Mouse (Mus musculus): Measurements from ENCODE around the gene Sirt7. TPM values are rescaled to one million over a fixed set of nuclear protein-coding genes. Genes with fewer than 3 reads are reported as not detected.

Gene Sirt7
- polyA plus RNA-seq, 1 experiment from 2014 or later, result 38.8 TPM

- Histone ChIP-seq H3K9ac (ENCODE audit: low read depth, low read length) (no peak overlapping the region), H3K4me2 (ENCODE audit: low read length) (no peak overlapping the region), H3K27me3 (ENCODE audit: insufficient read depth, low read length) (no peaks in the 10 kb centered on the region), H3K4me1 (replicated peaks; ENCODE audit: insufficient read depth, low read length) (peaks cover 21% of the 10 kb centered on the region), H3K4me3 (replicated peaks; ENCODE audit: low read depth, low read length) (no peak overlapping the region), H3K36me3 (ENCODE audit: insufficient read depth, low read length) (peaks cover 15% of the 10 kb centered on the region), H3K27ac (no peak overlapping the region; the same call in 1 of the 2 replicates), H3K9me3 (replicated peaks; ENCODE audit: low read length) (no peaks in the 10 kb centered on the region)
- DNase-seq (ENCODE audit: low spot score) (no peak), ATAC-seq (replicated peaks; ENCODE audit: low FRiP score, low read depth) (no peak)
- 93% methylated on average over 23 of the region's 23 CpGs for WGBS
- TF ChIP-seq CTCF (IDR thresholded peaks at IDR 0.05; ENCODE audit: low read depth), result no peak
Measured at GRCm38 (mm10) chr11:120628601-120629340, 3.7 kb upstream of the Sirt7 start.

DNA sequence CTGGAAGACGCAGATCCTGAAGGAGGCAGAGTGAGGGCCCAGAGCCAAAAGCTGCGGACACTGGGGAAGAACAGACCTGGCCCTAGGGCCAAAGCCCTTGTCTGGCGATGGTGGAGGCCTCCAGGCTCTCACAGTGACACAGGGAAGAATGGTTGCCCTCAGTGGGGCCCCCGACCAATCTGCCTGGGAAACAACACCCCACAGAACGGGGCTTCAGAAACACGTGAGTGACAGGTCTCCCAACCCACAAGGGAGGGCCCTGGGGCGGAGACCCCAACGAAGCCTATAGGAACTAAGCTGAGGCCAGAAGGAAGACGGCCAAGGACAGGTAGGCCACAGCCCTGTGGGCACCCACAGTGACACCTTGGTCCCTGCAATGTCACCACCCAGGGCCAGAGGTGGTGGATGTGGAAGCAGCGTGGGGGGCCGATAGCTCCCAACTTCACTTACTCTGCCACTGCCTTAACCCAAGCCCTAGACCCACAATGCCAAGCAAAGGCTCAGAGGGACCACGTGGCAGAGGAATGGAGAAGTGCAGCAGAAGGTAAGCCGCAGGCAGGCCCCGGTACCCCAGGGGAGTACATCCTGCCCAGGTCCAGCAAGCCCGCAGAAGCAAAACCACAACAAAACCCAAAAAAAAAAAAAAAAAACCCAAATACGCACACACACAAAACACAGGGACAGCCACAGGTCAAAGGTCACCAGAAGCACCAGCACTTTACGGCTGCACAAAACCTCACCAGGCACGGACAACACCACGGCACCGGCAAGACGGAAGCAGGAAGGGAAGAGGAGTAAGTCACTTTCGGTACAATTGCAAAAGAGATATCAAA is 2.6 kb upstream of the Sirt7 start:
- DNase-seq (ENCODE audit: low spot score), result no peak
- Histone ChIP-seq H3K4me2 (ENCODE audit: low read length) (no peak overlapping the region), H3K9ac (ENCODE audit: low read depth, low read length) (no peak overlapping the region), H3K9me3 (replicated peaks; ENCODE audit: low read length) (no peaks in the 10 kb centered on the region), H3K36me3 (ENCODE audit: insufficient read depth, low read length) (peaks cover 15% of the 10 kb centered on the region), H3K27me3 (ENCODE audit: insufficient read depth, low read length) (no peaks in the 10 kb centered on the region), H3K4me3 (replicated peaks; ENCODE audit: low read depth, low read length) (no peak overlapping the region), H3K4me1 (replicated peaks; ENCODE audit: insufficient read depth, low read length) (peaks cover 20% of the 10 kb centered on the region), H3K27ac (no peak overlapping the region)
- TF ChIP-seq CTCF (IDR thresholded peaks at IDR 0.05; ENCODE audit: low read depth), result no peak
- ATAC-seq (replicated peaks; ENCODE audit: low FRiP score, low read depth), result no peak
- 87% methylated on average over 22 of the region's 22 CpGs for WGBS

DNA sequence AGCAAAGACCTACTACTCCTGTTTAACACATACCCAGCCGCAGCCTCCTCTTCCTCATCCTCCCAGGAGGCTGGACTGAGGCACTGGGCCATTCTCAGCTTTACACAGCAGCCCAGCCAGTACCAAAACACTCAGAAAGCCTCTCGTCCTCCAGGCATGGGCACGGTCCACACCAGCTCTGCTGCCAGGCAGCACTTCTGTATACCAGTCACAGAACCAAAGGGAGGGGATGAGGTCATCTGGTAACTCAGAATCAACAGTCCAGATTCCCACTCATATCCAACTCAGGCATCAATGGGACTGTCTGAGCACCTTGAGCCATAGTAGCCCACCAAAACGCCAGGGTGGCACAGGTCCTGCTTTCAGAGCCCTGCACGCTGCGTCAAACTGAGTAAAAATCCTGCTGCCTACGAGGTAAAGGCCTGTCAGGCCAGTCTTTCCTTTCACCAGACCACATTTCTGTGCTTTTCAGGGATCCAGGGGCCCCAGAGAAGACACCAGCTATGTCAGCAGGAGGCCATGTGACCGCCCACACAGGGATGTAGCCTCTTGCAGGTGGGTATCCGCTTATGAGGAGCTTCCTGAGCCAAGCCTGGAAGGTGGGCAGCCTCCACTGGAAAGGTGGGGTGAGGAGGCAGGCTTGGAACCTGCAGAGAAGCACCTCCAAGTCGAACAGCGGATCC is 1.9 kb upstream of the Sirt7 start:
- ATAC-seq (replicated peaks; ENCODE audit: low FRiP score, low read depth) (no peak), DNase-seq (ENCODE audit: low spot score) (no peak)
- Histone ChIP-seq H3K4me3 (replicated peaks; ENCODE audit: low read depth, low read length) (no peak overlapping the region), H3K9me3 (replicated peaks; ENCODE audit: low read length) (no peaks in the 10 kb centered on the region), H3K27me3 (ENCODE audit: insufficient read depth, low read length) (no peaks in the 10 kb centered on the region), H3K27ac (no peak overlapping the region), H3K36me3 (ENCODE audit: insufficient read depth, low read length) (peaks cover 15% of the 10 kb centered on the region), H3K4me2 (ENCODE audit: low read length) (no peak overlapping the region), H3K4me1 (replicated peaks; ENCODE audit: insufficient read depth, low read length) (peaks cover 20% of the 10 kb centered on the region), H3K9ac (ENCODE audit: low read depth, low read length) (no peak overlapping the region)
- no peak for TF ChIP-seq CTCF (IDR thresholded peaks at IDR 0.05; ENCODE audit: low read depth)
- WGBS, result 89% methylated on average over 11 of the region's 11 CpGs

DNA sequence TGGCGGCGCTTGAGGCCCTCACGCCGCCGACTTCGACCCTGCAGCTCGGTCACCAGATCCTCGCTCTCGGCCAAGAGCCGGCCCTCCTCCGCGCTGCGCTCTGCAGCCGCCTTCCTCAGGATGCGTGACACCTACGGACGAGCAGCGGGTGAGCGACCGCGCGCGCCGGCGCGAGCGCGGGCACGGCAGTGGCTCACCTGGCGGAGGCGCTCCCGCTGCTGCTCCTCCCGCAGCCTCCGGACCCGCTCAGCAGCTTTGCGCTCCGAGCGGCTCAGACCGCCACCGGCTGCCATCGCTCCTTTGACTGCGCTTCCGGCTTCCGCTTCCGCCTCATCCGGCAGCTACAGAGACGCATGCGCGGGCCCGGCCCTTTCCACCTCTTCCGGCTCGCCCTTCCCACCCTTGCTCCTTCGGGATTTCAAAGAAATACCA is 344 bp downstream of the Sirt7 start:
- WGBS, result under 1% methylated on average over 53 of the region's 53 CpGs
- Histone ChIP-seq H3K27me3 (ENCODE audit: insufficient read depth, low read length) (no peaks in the 10 kb centered on the region), H3K9ac (ENCODE audit: low read depth, low read length) (peak overlapping the region; percentile 86), H3K4me1 (replicated peaks; ENCODE audit: insufficient read depth, low read length) (peaks cover 8% of the 10 kb centered on the region), H3K4me2 (ENCODE audit: low read length) (peak overlapping the region; percentile 75), H3K36me3 (ENCODE audit: insufficient read depth, low read length) (peaks cover 28% of the 10 kb centered on the region), H3K9me3 (replicated peaks; ENCODE audit: low read length) (no peaks in the 10 kb centered on the region), H3K27ac (peak overlapping the region; percentile 95), H3K4me3 (replicated peaks; ENCODE audit: low read depth, low read length) (peak overlapping the region; percentile 91)
- DNase-seq (ENCODE audit: low spot score) (peak; percentile 96), ATAC-seq (replicated peaks; ENCODE audit: low FRiP score, low read depth) (peak; percentile 62)
- TF ChIP-seq CTCF (IDR thresholded peaks at IDR 0.05; ENCODE audit: low read depth), result no peak

DNA sequence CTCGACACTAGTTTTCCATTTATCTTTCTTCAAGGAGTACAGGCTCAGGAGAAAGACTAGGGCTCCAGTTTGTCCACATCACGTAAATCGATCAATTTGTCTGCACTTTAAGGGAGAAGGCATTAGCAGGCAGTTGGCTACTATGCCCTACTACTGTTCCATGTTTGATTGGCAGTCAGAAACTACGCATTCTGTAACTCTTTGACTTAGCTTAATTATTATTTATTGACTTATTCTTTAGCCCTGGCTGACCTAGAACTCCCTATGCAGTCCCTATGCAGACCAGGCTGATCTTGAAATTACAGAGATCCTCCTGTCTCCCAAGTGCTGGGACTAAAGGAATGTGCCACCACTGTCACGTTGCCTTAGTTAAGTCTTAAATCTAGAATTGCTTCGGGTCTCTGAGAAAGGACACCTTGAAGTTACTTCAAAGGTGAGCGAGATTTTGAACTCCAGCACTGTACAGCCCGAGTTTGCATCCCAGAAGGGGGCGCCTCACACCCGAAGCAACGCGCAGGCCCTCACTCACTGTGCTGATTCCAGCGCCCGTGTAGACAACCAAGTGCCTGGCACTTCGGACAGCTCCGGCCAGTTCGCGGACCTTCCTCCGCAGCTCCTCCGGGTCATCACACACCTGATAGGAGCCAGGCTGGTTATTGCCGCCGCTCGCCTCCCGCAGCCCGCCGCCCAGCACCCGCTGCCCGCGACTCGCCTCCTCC is 920 bp downstream of the Sirt7 start:
- TF ChIP-seq CTCF (IDR thresholded peaks at IDR 0.05; ENCODE audit: low read depth), result peak; percentile 73
- Histone ChIP-seq H3K27me3 (ENCODE audit: insufficient read depth, low read length) (no peaks in the 10 kb centered on the region), H3K4me1 (replicated peaks; ENCODE audit: insufficient read depth, low read length) (peaks cover 5% of the 10 kb centered on the region; the same call in 1 of the 2 replicates), H3K4me3 (replicated peaks; ENCODE audit: low read depth, low read length) (peak overlapping the region; percentile 91), H3K9me3 (replicated peaks; ENCODE audit: low read length) (no peaks in the 10 kb centered on the region), H3K27ac (peak overlapping the region; percentile 95), H3K36me3 (ENCODE audit: insufficient read depth, low read length) (peaks cover 28% of the 10 kb centered on the region), H3K4me2 (ENCODE audit: low read length) (peak overlapping the region; percentile 75), H3K9ac (ENCODE audit: low read depth, low read length) (peak overlapping the region; percentile 86)
- WGBS, result 12% methylated on average over 30 of the region's 30 CpGs
- ATAC-seq (replicated peaks; ENCODE audit: low FRiP score, low read depth) (peak; percentile 64), DNase-seq (ENCODE audit: low spot score) (peak; percentile 81)

All from kidney, postnatal 0 days (tissue).